Mouse (Mus musculus) CH12.LX (cell line): ENCODE results near the gene Fosl2.

Experiments used
- CHD2 ChIP-seq: IDR thresholded peaks from 2 replicates; pipeline ENCODE4 v1.6.1; 2011; ENCODE audit warnings: low read length, improper control_type of control experiment
- ELF1 ChIP-seq: IDR thresholded peaks from 2 replicates; pipeline ENCODE4 v1.6.1; 2014; ENCODE audit warnings: low read depth, mild to moderate bottlenecking, inconsistent platforms, low read length, improper control_type of control experiment
- EP300 ChIP-seq: IDR thresholded peaks from 2 replicates; pipeline ENCODE4 v1.6.1; 2011; ENCODE audit warnings: low read length, improper control_type of control experiment
- HCFC1 ChIP-seq: IDR thresholded peaks from 2 replicates; pipeline ENCODE4 v1.6.1; 2012; ENCODE audit warnings: low read depth, mild to moderate bottlenecking, inconsistent platforms, low read length, improper control_type of control experiment
- IRF4 ChIP-seq: IDR thresholded peaks from 2 replicates; pipeline ENCODE4 v1.6.1; 2014; ENCODE audit warnings: low read depth, mild to moderate bottlenecking, inconsistent platforms, low read length, improper control_type of control experiment
- JUND ChIP-seq: conservative IDR thresholded peaks from 2 replicates; pipeline ENCODE4 v1.6.1; 2011; ENCODE audit warnings: low read depth, low read length, improper control_type of control experiment
- KAT2A ChIP-seq: IDR thresholded peaks from 2 replicates; pipeline ENCODE4 v1.6.1; 2012; ENCODE audit warnings: low read length, improper control_type of control experiment, inconsistent platforms; ENCODE audit not compliant: insufficient replicate concordance
- MAX ChIP-seq: IDR thresholded peaks from 2 replicates; pipeline ENCODE4 v1.6.1; 2011; ENCODE audit warnings: low read length, improper control_type of control experiment
- POLR2A ChIP-seq: IDR thresholded peaks from 2 replicates; pipeline ENCODE4 v1.6.1; 2011; ENCODE audit warnings: low read depth, mild to moderate bottlenecking, improper control_type of control experiment, low read length
- RCOR1 ChIP-seq: conservative IDR thresholded peaks from 2 replicates; pipeline ENCODE4 v1.6.1; 2012; ENCODE audit warnings: low read depth, mild to moderate bottlenecking, inconsistent platforms, low read length, improper control_type of control experiment
- USF1 ChIP-seq: IDR thresholded peaks from 2 replicates; pipeline ENCODE4 v1.6.1; 2014; ENCODE audit warnings: low read depth, mild to moderate bottlenecking, inconsistent platforms, low read length, improper control_type of control experiment
- ZC3H11A ChIP-seq: IDR thresholded peaks from 2 replicates; pipeline ENCODE4 v1.6.1; 2012; ENCODE audit warnings: low read depth, mild to moderate bottlenecking, inconsistent platforms, low read length, improper control_type of control experiment

DNA sequence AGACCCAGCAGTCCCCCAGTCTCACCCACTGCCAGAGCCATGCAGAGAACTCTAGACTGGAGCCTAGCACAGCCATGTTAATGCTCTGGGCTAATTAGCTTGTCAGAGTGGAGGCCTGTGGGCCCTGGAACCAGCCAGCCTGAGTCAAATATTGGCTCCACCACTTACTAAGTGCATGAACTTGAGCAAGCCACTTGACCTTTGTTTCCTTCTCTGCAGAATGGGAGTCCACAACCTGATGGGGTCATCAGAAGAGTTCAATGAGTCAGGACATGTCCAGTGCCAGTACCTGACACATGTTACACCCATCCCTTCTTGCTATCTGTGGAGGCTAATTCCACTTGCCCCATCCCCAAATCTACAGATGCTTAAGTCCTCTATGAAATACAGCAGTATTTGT, 43.3 kb upstream of the Fosl2 start:
- TF ChIP-seq USF1: no peak
- TF ChIP-seq RCOR1: no peak
- no peak for TF ChIP-seq EP300
- TF ChIP-seq POLR2A: no peak
- TF ChIP-seq KAT2A: no peak
- no peak for TF ChIP-seq MAX
- TF ChIP-seq HCFC1: no peak
- TF ChIP-seq CHD2: no peak
- TF ChIP-seq IRF4: no peak
- TF ChIP-seq ZC3H11A: no peak
- TF ChIP-seq ELF1: no peak
- TF ChIP-seq JUND: no peak
